Mouse (Mus musculus) neural tube, embryonic 13.5 days (tissue): ENCODE measurements around the gene Ttc39b. TPM values are rescaled to one million over a fixed set of nuclear protein-coding genes. Genes with fewer than 3 reads are reported as not detected.
A peak's percentile ranks its signal among the peaks of the same experiment; 100 is the strongest.

Experiments
- ATAC-seq: fragments of 200-750 bp; cut with Nextera tagmentation; 2 replicates; pipeline ENCODE4 v1.8.0; 2017; ENCODE audit warnings: low read depth, mild to moderate bottlenecking, moderate TSS enrichment, moderate library complexity
- H3K27ac ChIP-seq: fragments of 300-500 bp; sonication (generic); replicated peaks from 2 replicates; pipeline ENCODE4 v1.5.1; 2015; ENCODE audit warnings: moderate library complexity, mild to moderate bottlenecking, inconsistent platforms
- H3K27me3 ChIP-seq: fragments of 300-500 bp; sonication (generic); 2 replicates; pipeline ENCODE4 v1.6.1; 2015; ENCODE audit warnings: mild to moderate bottlenecking, inconsistent platforms
- H3K36me3 ChIP-seq: fragments of 300-500 bp; sonication (generic); 2 replicates; pipeline ENCODE4 v1.6.1; 2015; ENCODE audit warnings: mild to moderate bottlenecking, inconsistent platforms
- H3K4me1 ChIP-seq: fragments of 300-500 bp; sonication (generic); replicated peaks from 2 replicates; pipeline ENCODE4 v1.6.1; 2015; ENCODE audit warnings: inconsistent platforms
- H3K4me2 ChIP-seq: fragments of 300-500 bp; sonication (generic); 2 replicates; pipeline ENCODE4 v1.6.1; 2015; ENCODE audit warnings: inconsistent platforms, mild to moderate bottlenecking, moderate library complexity
- H3K4me3 ChIP-seq: fragments of 300-500 bp; sonication (generic); 2 replicates; pipeline ENCODE4 v1.5.1; 2015; ENCODE audit warnings: mild to moderate bottlenecking, inconsistent platforms
- H3K9ac ChIP-seq: fragments of 300-500 bp; sonication (generic); 2 replicates; pipeline ENCODE4 v1.6.1; 2015; ENCODE audit warnings: moderate library complexity, mild to moderate bottlenecking, inconsistent platforms
- H3K9me3 ChIP-seq: fragments of 300-500 bp; sonication (generic); 2 replicates; pipeline ENCODE4 v1.6.1; 2016; ENCODE audit warnings: inconsistent platforms
- WGBS: fragments of 180-500 bp; shearing (Covaris S2); methylation state at CpG from one replicate; pipeline ENCODE4 v1.1.7; 2015; 5-methylcytosine and 5-hydroxymethylcytosine counted together
- polyA plus RNA-seq: library from polyadenylated mRNA; unstranded; fragments of >200 nt; fragmentation: Nextera tagmentation; extraction: Ambion mirVana; gene quantifications from 2 replicates; pipeline ENCODE4 v1.2.1, GENCODE M21; 2015

Ttc39b gene
- polyA plus RNA-seq, 1 experiment from 2014 or later: 4.5 TPM

DNA sequence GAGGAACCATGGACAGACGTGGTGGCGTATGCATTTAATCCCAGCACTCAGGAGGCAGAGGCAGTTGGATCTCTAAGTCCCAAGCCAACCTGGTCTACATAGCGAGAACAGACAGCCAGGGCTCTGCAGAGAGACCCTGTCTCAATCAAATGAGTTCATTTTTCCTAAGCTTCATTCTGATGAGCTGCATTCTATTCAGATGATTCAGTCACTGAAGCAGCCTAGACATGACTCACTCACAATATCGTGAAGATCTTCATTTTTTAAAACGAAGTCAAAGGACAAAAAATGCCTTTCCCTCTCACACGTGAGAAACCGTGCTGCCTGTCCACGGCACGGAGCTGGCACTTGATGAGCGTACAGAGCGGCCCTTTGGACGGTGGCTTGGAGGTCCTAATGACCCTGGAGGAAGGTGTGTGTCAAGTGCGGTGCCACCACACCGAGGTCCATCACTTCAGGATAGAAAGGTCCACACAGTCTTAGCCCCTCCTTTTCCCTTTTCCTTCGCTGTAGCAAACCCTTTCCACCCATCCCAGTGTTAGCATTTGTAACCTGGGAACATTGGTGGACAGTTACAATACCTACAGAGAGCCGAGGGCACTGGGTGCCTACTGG lies 21.8 kb downstream of the Ttc39b start:
- Histone ChIP-seq H3K27ac (no peak overlapping the region), H3K36me3 (no peaks in the 10 kb centered on the region), H3K9ac (no peak overlapping the region), H3K4me3 (no peak overlapping the region), H3K27me3 (no peaks in the 10 kb centered on the region), H3K9me3 (no peaks in the 10 kb centered on the region), H3K4me1 (0 out of 2 replicates have a peak, but pooled peaks cover 17% of the 10 kb centered on the region), H3K4me2 (no peak overlapping the region)
- WGBS: 91% methylated on average over 16 of the region's 16 CpGs
- no peak for ATAC-seq

DNA sequence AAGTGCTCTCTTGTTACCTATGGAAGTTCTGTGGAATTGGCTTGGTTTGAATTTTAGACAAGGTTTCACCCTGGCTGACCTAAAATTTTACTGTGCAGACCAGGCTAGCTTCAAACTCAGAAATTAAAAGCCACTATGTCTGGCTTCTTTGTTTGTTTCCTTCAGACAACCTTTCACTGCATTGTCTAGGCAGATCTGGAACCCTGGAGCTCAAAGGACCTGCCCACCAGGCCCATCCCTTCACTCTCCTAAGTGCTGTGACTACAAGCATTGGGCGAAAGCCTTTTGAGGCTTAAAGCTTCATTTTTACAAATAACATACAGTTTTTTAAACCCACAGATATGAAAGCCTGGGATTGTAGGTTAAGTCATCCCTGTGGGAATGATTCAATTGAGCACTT lies 22.3 kb downstream of the Ttc39b start:
- H3K36me3 ChIP-seq: no peaks in the 10 kb centered on the region
- H3K27ac ChIP-seq: no peak overlapping the region
- no peak overlapping the region for H3K9ac ChIP-seq
- no peak for ATAC-seq
- 0 out of 2 replicates have a peak, but pooled peaks cover 17% of the 10 kb centered on the region for H3K4me1 ChIP-seq
- WGBS: 91% methylated on average over 1 of the region's 1 CpGs
- no peaks in the 10 kb centered on the region for H3K27me3 ChIP-seq
- no peaks in the 10 kb centered on the region for H3K9me3 ChIP-seq
- no peak overlapping the region for H3K4me2 ChIP-seq
- no peak overlapping the region for H3K4me3 ChIP-seq

DNA sequence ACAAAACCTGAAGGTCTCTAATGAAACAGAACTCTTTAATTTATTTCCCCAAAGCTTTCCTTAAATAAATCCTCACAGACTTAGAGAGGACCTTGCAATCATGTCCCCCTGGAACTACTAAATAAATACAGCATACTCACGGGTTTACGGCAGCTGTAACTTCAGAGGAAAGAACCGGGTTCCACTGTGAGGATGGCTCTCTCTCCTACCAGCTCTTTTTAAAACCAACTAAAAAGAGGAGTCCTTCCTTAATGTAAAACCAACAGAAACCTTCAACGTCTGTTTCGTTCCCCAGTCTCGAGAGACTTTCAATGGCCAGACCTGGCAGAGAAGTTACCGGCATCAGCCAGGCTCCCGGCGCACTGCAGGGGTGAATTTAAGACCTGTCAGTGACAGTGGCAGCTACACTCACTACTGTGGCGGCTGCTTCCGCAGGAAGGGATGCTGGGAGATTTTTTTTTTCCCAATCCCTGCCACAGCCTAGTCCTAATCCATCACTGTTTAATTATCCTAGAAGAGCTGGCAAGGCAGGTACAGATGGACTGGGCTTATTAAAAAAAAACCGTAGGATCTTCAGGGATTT lies 39.2 kb downstream of the Ttc39b start:
- H3K4me2 ChIP-seq: peak overlapping the region; percentile 69
- WGBS: 2% methylated on average over 12 of the region's 12 CpGs

DNA sequence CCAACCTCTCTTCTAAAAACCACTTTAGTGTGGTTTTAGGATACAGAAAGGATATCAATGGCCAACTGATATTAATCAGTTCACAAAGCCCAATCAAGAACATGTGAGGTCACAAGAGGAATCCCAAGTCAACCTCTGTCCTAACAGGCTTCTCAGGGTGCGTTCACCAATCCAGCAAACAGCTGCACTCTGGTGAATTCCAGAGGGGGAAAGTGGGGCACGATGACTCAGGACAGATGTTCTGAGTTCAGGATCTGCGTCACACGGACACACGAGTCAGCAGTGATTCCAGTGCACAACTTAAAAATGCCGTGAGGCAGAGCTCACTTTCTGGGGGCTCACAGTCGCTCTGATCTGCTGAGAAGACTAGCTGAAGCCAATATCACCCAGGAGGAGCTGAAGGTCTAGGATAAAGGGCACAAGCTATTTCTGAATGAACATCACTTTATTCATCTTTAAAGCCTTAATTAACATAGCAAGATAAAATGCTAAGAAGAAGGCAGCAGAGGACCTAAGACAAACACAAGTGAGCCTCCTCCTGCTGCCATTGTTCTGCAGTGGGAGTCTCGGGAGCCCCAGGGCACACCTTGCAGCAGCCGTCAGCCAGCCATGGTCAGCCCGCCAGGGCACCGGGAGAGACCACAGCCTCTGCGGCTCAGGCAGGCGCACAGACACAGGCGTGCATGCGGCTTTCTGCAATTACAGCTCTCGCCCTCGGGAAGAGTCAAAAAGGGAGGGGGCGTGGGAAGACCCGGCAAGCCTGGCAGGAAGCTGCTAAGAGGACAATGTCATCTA lies 39.9 kb downstream of the Ttc39b start:
- Histone ChIP-seq H3K9me3 (no peaks in the 10 kb centered on the region), H3K36me3 (no peaks in the 10 kb centered on the region), H3K27ac (peak overlapping the region; percentile 84), H3K27me3 (no peaks in the 10 kb centered on the region), H3K4me2 (peak overlapping the region; percentile 69), H3K9ac (peak overlapping the region; percentile 74), H3K4me3 (peak overlapping the region; percentile 49), H3K4me1 (peaks cover 38% of the 10 kb centered on the region)
- ATAC-seq: peak; percentile 91
- 18% methylated on average over 19 of the region's 19 CpGs for WGBS

More for the DNA sequence above, 39.2 kb downstream of the Ttc39b start:
- H3K4me1 ChIP-seq: peaks cover 35% of the 10 kb centered on the region
- no peaks in the 10 kb centered on the region for H3K36me3 ChIP-seq
- peak overlapping the region; percentile 84 for H3K27ac ChIP-seq
- peak overlapping the region; percentile 74 for H3K9ac ChIP-seq
- H3K4me3 ChIP-seq: peak overlapping the region; percentile 49
- no peaks in the 10 kb centered on the region for H3K27me3 ChIP-seq
- peak; percentile 86 for ATAC-seq
- H3K9me3 ChIP-seq: no peaks in the 10 kb centered on the region

DNA sequence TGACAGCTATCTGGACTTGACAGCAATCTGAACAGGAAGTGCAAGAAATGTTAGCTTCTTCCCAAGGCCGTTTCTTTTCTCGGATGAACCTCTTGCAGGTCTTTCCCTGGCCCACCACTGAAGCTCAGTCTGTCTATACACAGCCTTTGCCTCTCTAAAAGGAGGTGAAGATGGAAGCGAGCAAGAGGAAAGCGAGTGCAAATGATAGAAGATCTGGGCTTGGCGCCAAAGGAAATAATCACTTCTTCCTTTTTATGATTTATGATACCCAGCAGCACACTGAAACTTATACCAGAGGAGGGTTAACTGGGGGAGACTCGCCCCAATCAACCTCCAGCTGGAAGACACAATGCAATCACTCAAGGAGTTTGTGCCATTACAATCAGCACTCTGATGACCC lies 41.6 kb downstream of the Ttc39b start:
- Histone ChIP-seq H3K4me2 (no peak overlapping the region), H3K4me1 (peaks cover 38% of the 10 kb centered on the region), H3K4me3 (no peak overlapping the region), H3K27ac (no peak overlapping the region), H3K36me3 (no peaks in the 10 kb centered on the region), H3K9ac (no peak overlapping the region), H3K9me3 (no peaks in the 10 kb centered on the region), H3K27me3 (no peaks in the 10 kb centered on the region)
- WGBS: 71% methylated on average over 6 of the region's 6 CpGs
- ATAC-seq: no peak

DNA sequence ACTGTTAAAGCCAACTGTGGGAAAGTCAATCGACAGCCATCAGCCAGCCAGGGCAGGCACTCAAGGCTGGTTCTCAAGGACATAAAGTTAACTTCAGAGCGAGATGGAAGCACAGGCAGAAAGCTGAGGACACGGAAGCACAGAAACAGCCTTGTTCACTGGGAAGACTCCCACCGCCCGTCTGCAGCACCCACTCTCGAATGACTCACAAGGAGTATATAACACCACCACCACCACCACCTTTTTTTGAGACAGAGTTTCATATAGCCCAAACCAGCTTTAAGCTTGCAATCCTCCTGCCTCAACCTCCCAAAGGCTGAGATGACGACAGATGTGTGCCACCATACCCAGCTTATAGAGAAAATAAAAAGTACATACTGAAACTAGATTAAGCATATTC lies 44.8 kb downstream of the Ttc39b start:
- Histone ChIP-seq H3K9me3 (no peaks in the 10 kb centered on the region), H3K36me3 (no peaks in the 10 kb centered on the region), H3K9ac (no peak overlapping the region), H3K27me3 (no peaks in the 10 kb centered on the region), H3K4me1 (peaks cover 31% of the 10 kb centered on the region), H3K27ac (no peak overlapping the region), H3K4me2 (no peak overlapping the region), H3K4me3 (no peak overlapping the region)
- no peak for ATAC-seq
- WGBS: 88% methylated on average over 7 of the region's 7 CpGs

DNA sequence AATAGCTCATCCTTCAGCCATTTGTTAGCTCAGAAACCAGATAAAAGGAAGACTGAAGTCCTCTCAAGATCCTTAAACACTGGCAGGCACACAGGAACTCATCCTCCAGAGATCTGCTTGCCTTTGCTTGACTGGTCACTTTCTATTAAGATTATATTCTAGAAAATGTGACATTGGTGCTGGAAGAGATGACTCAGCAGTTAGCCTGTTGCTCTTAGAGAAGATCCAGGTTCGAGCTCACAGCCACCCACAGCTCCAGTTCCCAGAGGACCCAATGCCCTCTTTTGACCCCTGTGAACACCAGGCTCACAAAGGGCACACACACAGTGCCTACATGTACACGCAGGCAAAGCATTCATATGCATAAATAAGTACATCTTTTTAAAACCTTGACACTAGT lies 49.8 kb downstream of the Ttc39b start:
- Histone ChIP-seq H3K9me3 (no peaks in the 10 kb centered on the region), H3K27me3 (no peaks in the 10 kb centered on the region), H3K9ac (no peak overlapping the region), H3K4me1 (no peaks in the 10 kb centered on the region), H3K4me2 (no peak overlapping the region), H3K36me3 (no peaks in the 10 kb centered on the region), H3K4me3 (no peak overlapping the region), H3K27ac (no peak overlapping the region)
- 58% methylated on average over 2 of the region's 2 CpGs for WGBS
- ATAC-seq: no peak

DNA sequence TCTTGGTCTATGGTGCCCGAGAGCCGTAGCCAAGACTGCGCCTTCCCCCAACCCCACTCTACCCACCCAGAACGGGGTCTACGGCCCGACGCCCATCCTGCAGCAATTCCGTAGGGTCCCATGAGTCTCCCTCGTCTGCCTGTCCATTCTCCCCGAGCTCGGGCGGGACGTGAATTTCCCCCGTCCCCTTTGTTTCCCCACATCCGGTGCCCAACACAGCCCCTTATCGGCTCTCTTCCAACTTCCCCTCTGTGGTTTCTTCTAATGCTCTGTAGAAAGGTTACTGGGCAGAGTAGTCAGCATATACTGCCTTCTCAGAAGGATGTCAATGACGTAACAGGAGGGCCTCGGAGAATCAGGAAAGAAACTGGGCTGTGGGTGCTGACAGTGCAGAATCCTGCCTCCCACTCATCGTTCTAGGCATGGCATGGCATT lies 50.4 kb downstream of the Ttc39b start:
- WGBS: 92% methylated on average over 19 of the region's 19 CpGs
- H3K4me2 ChIP-seq: no peak overlapping the region
- H3K36me3 ChIP-seq: no peaks in the 10 kb centered on the region
- H3K27ac ChIP-seq: no peak overlapping the region
- no peaks in the 10 kb centered on the region for H3K27me3 ChIP-seq
- no peaks in the 10 kb centered on the region for H3K9me3 ChIP-seq
- no peak overlapping the region for H3K9ac ChIP-seq
- no peak overlapping the region for H3K4me3 ChIP-seq
- ATAC-seq: no peak
- H3K4me1 ChIP-seq: no peaks in the 10 kb centered on the region

DNA sequence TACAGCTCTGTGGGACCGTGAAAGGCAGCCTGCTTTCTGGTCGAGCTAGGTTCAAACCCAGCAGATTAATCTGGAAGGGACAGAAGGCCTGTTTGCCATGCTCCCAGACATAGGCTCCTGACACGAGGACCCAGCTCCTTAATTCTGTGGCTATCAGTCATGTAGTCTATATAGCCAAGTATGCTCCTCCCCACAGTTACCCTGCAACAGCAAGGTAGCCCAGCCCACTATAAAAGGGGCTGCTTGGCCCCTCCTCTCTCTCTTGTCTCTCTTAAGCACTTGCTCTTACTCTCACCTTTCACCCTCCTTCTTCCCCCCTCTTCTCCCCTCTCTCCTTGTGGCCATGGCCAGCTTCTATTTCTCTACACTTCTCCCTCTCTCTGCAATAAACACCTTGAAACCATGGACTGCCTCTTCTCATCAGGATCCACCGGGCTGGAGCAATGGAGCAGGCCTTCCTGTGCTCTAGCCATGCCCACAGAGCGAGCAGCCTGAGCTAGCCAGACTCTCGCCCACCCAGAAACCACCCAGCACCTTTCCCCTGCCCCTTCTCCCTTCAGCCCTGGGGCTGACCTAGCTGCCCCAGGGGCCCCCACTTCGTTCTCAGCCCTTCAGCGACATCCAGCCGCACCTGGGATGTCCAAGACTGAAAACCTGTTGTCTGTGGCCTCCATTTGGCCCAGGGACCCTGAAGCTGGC lies 51.0 kb downstream of the Ttc39b start:
- no peaks in the 10 kb centered on the region for H3K4me1 ChIP-seq
- WGBS: 81% methylated on average over 9 of the region's 9 CpGs
- no peak overlapping the region for H3K27ac ChIP-seq
- no peak overlapping the region for H3K4me3 ChIP-seq
- ATAC-seq: no peak
- H3K9me3 ChIP-seq: no peaks in the 10 kb centered on the region
- no peak overlapping the region for H3K4me2 ChIP-seq
- H3K36me3 ChIP-seq: no peaks in the 10 kb centered on the region
- H3K27me3 ChIP-seq: no peaks in the 10 kb centered on the region
- no peak overlapping the region for H3K9ac ChIP-seq

DNA sequence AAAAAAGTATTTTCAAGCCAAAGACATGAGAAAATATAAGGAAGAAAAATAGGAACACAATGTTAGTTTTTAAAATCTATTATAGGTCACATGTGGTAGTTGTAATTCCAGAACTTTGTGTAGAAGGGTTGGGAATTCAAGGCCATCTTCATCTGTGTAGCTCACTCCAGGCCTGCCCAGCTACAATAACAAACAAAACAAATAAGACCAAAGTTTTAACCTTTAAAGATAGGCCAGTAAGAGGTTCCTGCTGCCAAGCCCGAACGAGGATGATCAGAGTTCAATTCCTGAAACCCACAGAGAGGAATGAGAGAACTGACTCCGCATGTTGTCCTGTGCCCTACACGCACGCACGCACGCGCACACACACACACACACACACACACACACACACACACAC lies 53.6 kb downstream of the Ttc39b start:
- no peak for ATAC-seq
- 95% methylated on average over 8 of the region's 8 CpGs for WGBS
- H3K27ac ChIP-seq: no peak overlapping the region

DNA sequence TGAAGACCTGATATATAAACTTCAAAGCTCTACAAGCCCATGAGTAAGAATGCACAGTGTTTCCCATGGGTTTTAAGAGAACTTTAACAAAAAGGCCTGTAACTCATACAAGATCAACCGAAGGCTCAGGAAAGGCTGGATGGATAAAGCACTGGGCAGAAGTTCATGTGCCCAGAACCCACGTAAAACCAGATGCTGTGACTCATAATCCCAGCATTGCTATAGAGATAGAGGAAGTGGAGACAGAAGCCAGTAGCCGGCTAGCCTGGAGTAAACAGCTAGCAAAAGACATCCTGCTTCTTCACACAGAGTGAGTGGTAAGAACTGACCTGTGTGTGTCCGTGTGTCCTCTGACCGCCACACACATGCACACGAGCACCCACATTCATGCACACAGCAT lies 54.4 kb downstream of the Ttc39b start:
- no peak overlapping the region for H3K9ac ChIP-seq
- H3K36me3 ChIP-seq: no peaks in the 10 kb centered on the region
- H3K4me2 ChIP-seq: no peak overlapping the region
- no peaks in the 10 kb centered on the region for H3K27me3 ChIP-seq
- H3K27ac ChIP-seq: no peak overlapping the region
- WGBS: 90% methylated on average over 6 of the region's 6 CpGs
- ATAC-seq: no peak
- no peaks in the 10 kb centered on the region for H3K4me1 ChIP-seq
- H3K9me3 ChIP-seq: no peaks in the 10 kb centered on the region
- no peak overlapping the region for H3K4me3 ChIP-seq

More for the DNA sequence above, 53.6 kb downstream of the Ttc39b start:
- no peaks in the 10 kb centered on the region for H3K4me1 ChIP-seq
- no peaks in the 10 kb centered on the region for H3K36me3 ChIP-seq
- no peak overlapping the region for H3K4me2 ChIP-seq
- no peak overlapping the region for H3K4me3 ChIP-seq
- no peaks in the 10 kb centered on the region for H3K27me3 ChIP-seq
- no peaks in the 10 kb centered on the region for H3K9me3 ChIP-seq
- H3K9ac ChIP-seq: no peak overlapping the region
